Mouse (Mus musculus): Measurements from ENCODE around the gene 2900026A02Rik. TPM values are rescaled to one million over a fixed set of nuclear protein-coding genes. Genes with fewer than 3 reads are reported as not detected.

The 2900026A02Rik gene
- polyA plus RNA-seq, 1 experiment from 2014 or later, result 6.9 TPM

GRCm38 (mm10) chr5:113118695-113119094, 102.3 kb downstream of the 2900026A02Rik start:
- Histone ChIP-seq H3K4me3 (ENCODE audit: low read depth, low read length) (no peak overlapping the region), H3K4me2 (no peak overlapping the region), H3K9ac (peak overlapping the region; percentile 16; the same call in 1 of the 2 replicates), H3K27ac (ENCODE audit: low read depth) (no peak overlapping the region), H3K4me1 (ENCODE audit: insufficient read depth) (peaks cover 24% of the 10 kb centered on the region), H3K9me3 (ENCODE audit: low read depth, low read length) (no peaks in the 10 kb centered on the region), H3K27me3 (ENCODE audit: insufficient read depth, low read length) (no peaks in the 10 kb centered on the region), H3K36me3 (ENCODE audit: insufficient read depth) (no peaks in the 10 kb centered on the region)
- 32% methylated on average over 6 of the region's 6 CpGs for WGBS
- ATAC-seq (ENCODE audit: insufficient read depth), result no peak
- peak; percentile 61 for DNase-seq
- no peak for TF ChIP-seq CTCF (IDR thresholded peaks at IDR 0.05; ENCODE audit: low read depth)

DNA sequence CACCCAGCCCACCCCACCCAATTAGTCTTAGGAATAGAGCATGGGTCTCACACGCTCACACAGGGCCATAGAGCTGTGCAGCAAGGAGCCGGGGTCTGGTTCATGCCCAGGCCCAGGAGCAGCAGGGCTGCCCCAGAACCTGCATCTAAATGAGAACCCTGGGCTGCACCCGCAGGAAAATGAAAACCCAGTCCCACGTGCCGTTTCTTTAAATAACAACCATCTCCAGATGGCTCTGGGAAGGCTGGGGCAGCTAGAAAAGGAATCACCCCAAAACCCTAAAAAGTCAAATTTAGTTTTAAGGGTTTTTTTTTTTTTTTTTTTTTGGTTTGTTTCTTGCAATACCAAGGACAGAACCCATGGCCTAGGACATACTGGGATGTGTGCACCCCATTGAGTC, 103.7 kb downstream of the 2900026A02Rik start:
- 84% methylated on average over 5 of the region's 5 CpGs for WGBS
- H3K4me2 ChIP-seq, result no peak overlapping the region
- H3K9me3 ChIP-seq (ENCODE audit: low read depth, low read length), result no peaks in the 10 kb centered on the region
- no peaks in the 10 kb centered on the region for H3K36me3 ChIP-seq (ENCODE audit: insufficient read depth)
- ATAC-seq (ENCODE audit: insufficient read depth) (no peak), DNase-seq (no peak)
- peaks cover 21% of the 10 kb centered on the region for H3K4me1 ChIP-seq (ENCODE audit: insufficient read depth)
- H3K27ac ChIP-seq (ENCODE audit: low read depth), result no peak overlapping the region
- no peaks in the 10 kb centered on the region for H3K27me3 ChIP-seq (ENCODE audit: insufficient read depth, low read length)
- no peak overlapping the region for H3K9ac ChIP-seq
- TF ChIP-seq CTCF (IDR thresholded peaks at IDR 0.05; ENCODE audit: low read depth), result no peak
- no peak overlapping the region for H3K4me3 ChIP-seq (ENCODE audit: low read depth, low read length)

GRCm38 (mm10) chr5:113115896-113116295, 105.1 kb downstream of the 2900026A02Rik start:
- Histone ChIP-seq H3K9ac (no peak overlapping the region), H3K4me3 (ENCODE audit: low read depth, low read length) (no peak overlapping the region), H3K4me2 (no peak overlapping the region), H3K9me3 (ENCODE audit: low read depth, low read length) (no peaks in the 10 kb centered on the region), H3K27ac (ENCODE audit: low read depth) (no peak overlapping the region), H3K36me3 (ENCODE audit: insufficient read depth) (no peaks in the 10 kb centered on the region), H3K27me3 (ENCODE audit: insufficient read depth, low read length) (no peaks in the 10 kb centered on the region), H3K4me1 (ENCODE audit: insufficient read depth) (peaks cover 11% of the 10 kb centered on the region; the same call in 1 of the 2 replicates)
- DNase-seq (no peak), ATAC-seq (ENCODE audit: insufficient read depth) (no peak)
- WGBS, result 52% methylated on average over 10 of the region's 10 CpGs
- TF ChIP-seq CTCF (IDR thresholded peaks at IDR 0.05; ENCODE audit: low read depth), result no peak

- DNase-seq, result no peak
- no peak for TF ChIP-seq CTCF (IDR thresholded peaks at IDR 0.05; ENCODE audit: low read depth)
- Histone ChIP-seq H3K4me2 (no peak overlapping the region), H3K27ac (ENCODE audit: low read depth) (peak overlapping the region; percentile 80; the same call in 1 of the 2 replicates), H3K9ac (peak overlapping the region; percentile 13; the same call in 1 of the 2 replicates), H3K4me3 (ENCODE audit: low read depth, low read length) (no peak overlapping the region), H3K27me3 (ENCODE audit: insufficient read depth, low read length) (no peaks in the 10 kb centered on the region), H3K9me3 (ENCODE audit: low read depth, low read length) (no peaks in the 10 kb centered on the region), H3K36me3 (ENCODE audit: insufficient read depth) (no peaks in the 10 kb centered on the region), H3K4me1 (ENCODE audit: insufficient read depth) (peaks cover 8% of the 10 kb centered on the region; the same call in 1 of the 2 replicates)
- ATAC-seq (ENCODE audit: insufficient read depth), result no peak
- 41% methylated on average over 20 of the region's 20 CpGs for WGBS
Measured at GRCm38 (mm10) chr5:113114264-113115225, 106.5 kb downstream of the 2900026A02Rik start.

GRCm38 (mm10) chr5:113113120-113113519, 107.9 kb downstream of the 2900026A02Rik start:
- Histone ChIP-seq H3K4me1 (ENCODE audit: insufficient read depth) (peaks cover 12% of the 10 kb centered on the region; the same call in 1 of the 2 replicates), H3K4me2 (0 out of 2 replicates have a peak overlapping the region, but pooled peaks have one; percentile 10), H3K36me3 (ENCODE audit: insufficient read depth) (no peaks in the 10 kb centered on the region), H3K4me3 (ENCODE audit: low read depth, low read length) (no peak overlapping the region), H3K27me3 (ENCODE audit: insufficient read depth, low read length) (no peaks in the 10 kb centered on the region), H3K9me3 (ENCODE audit: low read depth, low read length) (no peaks in the 10 kb centered on the region), H3K9ac (no peak overlapping the region), H3K27ac (ENCODE audit: low read depth) (peak overlapping the region; percentile 80)
- no peak for TF ChIP-seq CTCF (IDR thresholded peaks at IDR 0.05; ENCODE audit: low read depth)
- ATAC-seq (ENCODE audit: insufficient read depth) (peak; percentile 38; the same call in 1 of the 2 replicates), DNase-seq (peak; percentile 36)
- 34% methylated on average over 5 of the region's 5 CpGs for WGBS

DNA sequence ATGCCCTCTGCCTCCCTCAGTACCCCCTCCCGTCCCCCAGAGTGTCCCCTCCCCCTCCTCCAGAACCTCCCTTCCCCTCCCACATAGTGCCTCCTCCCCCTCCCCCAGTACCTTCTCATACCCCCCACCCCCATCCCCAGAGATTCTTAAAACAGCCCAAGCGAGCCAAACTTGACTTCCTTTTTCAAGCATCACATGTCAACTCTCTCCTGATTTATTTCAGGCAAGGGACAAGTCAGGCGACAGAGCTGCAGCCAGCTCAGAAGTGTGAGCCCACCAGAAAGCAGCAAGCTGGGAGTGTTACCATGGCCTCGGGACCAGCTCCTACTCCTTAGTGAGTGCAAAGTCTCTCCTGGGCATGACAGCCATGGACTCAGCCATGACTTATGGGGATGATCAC, 109.7 kb downstream of the 2900026A02Rik start:
- no peak overlapping the region for H3K9ac ChIP-seq
- no peak for ATAC-seq (ENCODE audit: insufficient read depth)
- H3K4me1 ChIP-seq (ENCODE audit: insufficient read depth), result peaks cover 14% of the 10 kb centered on the region
- H3K27ac ChIP-seq (ENCODE audit: low read depth), result no peak overlapping the region
- H3K27me3 ChIP-seq (ENCODE audit: insufficient read depth, low read length), result no peaks in the 10 kb centered on the region
- H3K36me3 ChIP-seq (ENCODE audit: insufficient read depth), result no peaks in the 10 kb centered on the region
- no peak overlapping the region for H3K4me2 ChIP-seq
- 3% methylated on average over 4 of the region's 4 CpGs for WGBS
- TF ChIP-seq CTCF (IDR thresholded peaks at IDR 0.05; ENCODE audit: low read depth), result no peak
- peak; percentile 51 for DNase-seq
- H3K9me3 ChIP-seq (ENCODE audit: low read depth, low read length), result no peaks in the 10 kb centered on the region
- no peak overlapping the region for H3K4me3 ChIP-seq (ENCODE audit: low read depth, low read length)

DNA sequence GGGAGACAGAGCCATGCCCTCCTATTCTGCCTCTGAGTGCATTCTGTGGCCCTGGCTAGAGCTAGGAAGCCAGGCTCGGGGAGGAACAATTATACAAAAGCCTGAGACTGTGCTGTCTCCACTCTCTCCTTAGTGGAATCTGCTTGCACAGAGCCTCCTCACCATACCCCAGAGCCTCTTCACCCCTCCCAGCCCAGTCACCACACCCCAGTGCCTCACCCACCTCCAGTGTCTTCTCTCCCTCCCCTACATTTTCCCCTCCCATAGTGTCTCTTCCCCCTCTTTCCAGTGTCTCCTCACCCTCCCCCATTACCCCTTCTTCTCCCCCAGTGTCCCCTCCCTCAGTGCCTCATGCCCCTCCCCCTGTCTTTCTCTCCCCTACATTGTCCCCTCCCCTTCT, 110.1 kb downstream of the 2900026A02Rik start:
- Histone ChIP-seq H3K4me2 (no peak overlapping the region), H3K9ac (no peak overlapping the region), H3K4me3 (ENCODE audit: low read depth, low read length) (no peak overlapping the region), H3K9me3 (ENCODE audit: low read depth, low read length) (no peaks in the 10 kb centered on the region), H3K27me3 (ENCODE audit: insufficient read depth, low read length) (no peaks in the 10 kb centered on the region), H3K4me1 (ENCODE audit: insufficient read depth) (peaks cover 14% of the 10 kb centered on the region), H3K27ac (ENCODE audit: low read depth) (peak overlapping the region; percentile 48; the same call in 1 of the 2 replicates), H3K36me3 (ENCODE audit: insufficient read depth) (no peaks in the 10 kb centered on the region)
- 14% methylated on average over 1 of the region's 1 CpGs for WGBS
- TF ChIP-seq CTCF (IDR thresholded peaks at IDR 0.05; ENCODE audit: low read depth), result no peak
- DNase-seq, result no peak
- ATAC-seq (ENCODE audit: insufficient read depth), result no peak

Data from lung, embryonic 14.5 days (tissue).